Mouse (Mus musculus) MEL (cell line): ENCODE measurements around the gene Smarcb1. TPM values are rescaled to one million over a fixed set of nuclear protein-coding genes. Genes with fewer than 3 reads are reported as not detected.
"Not testable (repeated sequence)": the region's sequence is repeated elsewhere in the genome, so short reads cannot be mapped to it uniquely, and the experiment has no call there.

Experiments
- DNase-seq: peaks from one replicate; pipeline ENCODE4 v3.0.0; 2011; ENCODE audit warnings: low read depth, low spot score
- H3K27ac ChIP-seq: 2 replicates; pipeline ENCODE4 v1.5.1; 2012; ENCODE audit warnings: low read depth, mild to moderate bottlenecking, control low read depth, low read length, moderate library complexity; ENCODE audit not compliant: control insufficient read depth
- H3K27me3 ChIP-seq, 2 experiments: fragments of 150-350 bp in 1 of 2; sonication (generic) in 1 of 2; 2 replicates each; pipeline ENCODE4 v1.6.1; 2012; ENCODE audit warnings: low read length in 2 of 2, mild to moderate bottlenecking in 2 of 2, improper control_type of control experiment in 1 of 2, moderate library complexity in 1 of 2; ENCODE audit not compliant: insufficient read depth in 2 of 2, control insufficient read depth in 1 of 2
- H3K36me3 ChIP-seq, 2 experiments: 2 replicates each; pipeline ENCODE4 v1.6.1; 2012 to 2014; ENCODE audit warnings: low read length in 2 of 2, improper control_type of control experiment in 1 of 2, inconsistent platforms in 1 of 2, mild to moderate bottlenecking in 1 of 2; ENCODE audit not compliant: insufficient read depth in 2 of 2, control insufficient read depth in 1 of 2
- H3K4me1 ChIP-seq, 2 experiments: fragments of 150-350 bp in 1 of 2; sonication (generic) in 1 of 2; 2 replicates each; pipeline ENCODE4 v1.6.1; 2012; ENCODE audit warnings: low read length in 2 of 2, improper control_type of control experiment in 1 of 2, mild to moderate bottlenecking in 1 of 2; ENCODE audit not compliant: insufficient read depth in 2 of 2, control insufficient read depth in 1 of 2
- H3K4me3 ChIP-seq, 2 experiments: fragments of 150-350 bp in 1 of 2; sonication (generic) in 1 of 2; 2 replicates each; pipeline ENCODE4 v1.5.1; 2012; ENCODE audit warnings: low read depth in 2 of 2, low read length in 2 of 2, mild to moderate bottlenecking in 2 of 2, moderate library complexity in 2 of 2, control low read depth in 1 of 2, improper control_type of control experiment in 1 of 2; ENCODE audit not compliant: control insufficient read depth in 1 of 2, insufficient read depth in 1 of 2
- H3K79me2 ChIP-seq: 2 replicates; pipeline ENCODE4 v1.6.1; 2012; ENCODE audit warnings: mild to moderate bottlenecking, low read length, moderate library complexity; ENCODE audit not compliant: control insufficient read depth, poor library complexity, insufficient read depth
- H3K9ac ChIP-seq: 2 replicates; pipeline ENCODE4 v1.6.1; 2012; ENCODE audit warnings: low read depth, mild to moderate bottlenecking, control low read depth, low read length, moderate library complexity; ENCODE audit not compliant: control insufficient read depth, poor library complexity, severe bottlenecking
- H3K9me3 ChIP-seq: fragments of 150-350 bp; sonication (generic); replicated peaks from 2 replicates; pipeline ENCODE4 v1.6.1; 2012; ENCODE audit warnings: mild to moderate bottlenecking, low read length, improper control_type of control experiment, moderate library complexity; ENCODE audit not compliant: insufficient read depth
- BHLHE40 ChIP-seq: IDR thresholded peaks from 2 replicates; pipeline ENCODE4 v1.6.1; 2012; ENCODE audit warnings: low read depth, mild to moderate bottlenecking, inconsistent platforms, low read length, improper control_type of control experiment, borderline replicate concordance
- CHD1 ChIP-seq: IDR thresholded peaks from 2 replicates; pipeline ENCODE4 v1.6.1; 2012; ENCODE audit warnings: low read depth, mild to moderate bottlenecking, inconsistent platforms, low read length, improper control_type of control experiment
- ELF1 ChIP-seq: IDR thresholded peaks from 2 replicates; pipeline ENCODE4 v1.6.1; 2014; ENCODE audit warnings: low read depth, mild to moderate bottlenecking, inconsistent platforms, low read length, improper control_type of control experiment, moderate library complexity
- EP300 ChIP-seq, 2 experiments: IDR thresholded peaks; 2 replicates each; pipeline ENCODE4 v1.6.1; 2011; ENCODE audit warnings: improper control_type of control experiment in 2 of 2, low read length in 2 of 2, low read depth in 1 of 2, mild to moderate bottlenecking in 1 of 2
- ETS1 ChIP-seq: IDR thresholded peaks from 2 replicates; pipeline ENCODE4 v1.6.1; 2012; ENCODE audit warnings: low read depth, mild to moderate bottlenecking, inconsistent platforms, low read length, improper control_type of control experiment, moderate library complexity
- GABPA ChIP-seq: IDR thresholded peaks from 2 replicates; pipeline ENCODE4 v1.6.1; 2012; ENCODE audit warnings: low read depth, mild to moderate bottlenecking, inconsistent platforms, low read length, improper control_type of control experiment, moderate library complexity
- HCFC1 ChIP-seq: IDR thresholded peaks from 2 replicates; pipeline ENCODE4 v1.6.1; 2012; ENCODE audit warnings: low read depth, mild to moderate bottlenecking, inconsistent platforms, low read length, improper control_type of control experiment, moderate library complexity
- JUND ChIP-seq: IDR thresholded peaks from 2 replicates; pipeline ENCODE4 v1.6.1; 2011; ENCODE audit warnings: low read depth, mild to moderate bottlenecking, improper control_type of control experiment, low read length
- MXI1 ChIP-seq: IDR thresholded peaks from 2 replicates; pipeline ENCODE4 v1.6.1; 2011; ENCODE audit warnings: mild to moderate bottlenecking, low read depth, low read length, improper control_type of control experiment
- MYB ChIP-seq: IDR thresholded peaks from 2 replicates; pipeline ENCODE4 v1.6.1; 2011; ENCODE audit warnings: mild to moderate bottlenecking, low read depth, low read length, improper control_type of control experiment
- NELFE ChIP-seq: IDR thresholded peaks from 2 replicates; pipeline ENCODE4 v1.6.1; 2011; ENCODE audit warnings: low read depth, low read length, improper control_type of control experiment
- POLR2A ChIP-seq, 2 experiments: IDR thresholded peaks; 2 replicates each; pipeline ENCODE4 v1.6.1; 2011 to 2012; ENCODE audit warnings: low read length in 2 of 2, mild to moderate bottlenecking in 2 of 2, control low read depth in 1 of 2, improper control_type of control experiment in 1 of 2, low read depth in 1 of 2, moderate library complexity in 1 of 2; ENCODE audit not compliant: control insufficient read depth in 1 of 2, insufficient read depth in 1 of 2, poor library complexity in 1 of 2
- POLR2AphosphoS2 ChIP-seq: IDR thresholded peaks from 2 replicates; pipeline ENCODE4 v1.6.1; 2011; ENCODE audit warnings: low read length, improper control_type of control experiment
- RCOR1 ChIP-seq: IDR thresholded peaks from 2 replicates; pipeline ENCODE4 v1.6.1; 2012; ENCODE audit warnings: low read depth, mild to moderate bottlenecking, inconsistent platforms, low read length, improper control_type of control experiment
- SIN3A ChIP-seq: IDR thresholded peaks from 2 replicates; pipeline ENCODE4 v1.6.1; 2012; ENCODE audit warnings: low read length, improper control_type of control experiment, inconsistent platforms
- TBP ChIP-seq: IDR thresholded peaks from 2 replicates; pipeline ENCODE4 v1.8.0; 2011; ENCODE audit warnings: low read depth, low read length, improper control_type of control experiment
- TCF12 ChIP-seq: IDR thresholded peaks from 2 replicates; pipeline ENCODE4 v1.6.1; 2014; ENCODE audit warnings: low read depth, mild to moderate bottlenecking, inconsistent platforms, low read length, improper control_type of control experiment, moderate library complexity
- UBTF ChIP-seq: IDR thresholded peaks from 2 replicates; pipeline ENCODE4 v1.6.1; 2012; ENCODE audit warnings: low read depth, mild to moderate bottlenecking, inconsistent platforms, low read length, improper control_type of control experiment, moderate library complexity, borderline replicate concordance; ENCODE audit not compliant: insufficient read depth
- USF1 ChIP-seq: IDR thresholded peaks from 2 replicates; pipeline ENCODE4 v1.6.1; 2014; ENCODE audit warnings: low read depth, mild to moderate bottlenecking, inconsistent platforms, low read length, improper control_type of control experiment, moderate library complexity
- ZC3H11A ChIP-seq: IDR thresholded peaks from 2 replicates; pipeline ENCODE4 v1.6.1; 2012; ENCODE audit warnings: low read depth, mild to moderate bottlenecking, inconsistent platforms, low read length, improper control_type of control experiment
- ZMIZ1 ChIP-seq: IDR thresholded peaks from 2 replicates; pipeline ENCODE4 v1.6.1; 2012; ENCODE audit warnings: low read depth, mild to moderate bottlenecking, inconsistent platforms, low read length, improper control_type of control experiment, moderate library complexity
- ZNF384 ChIP-seq: IDR thresholded peaks from 2 replicates; pipeline ENCODE4 v1.6.1; 2012; ENCODE audit warnings: low read depth, mild to moderate bottlenecking, inconsistent platforms, low read length, improper control_type of control experiment
- polyA plus RNA-seq, 2 experiments: library from polyadenylated mRNA; stranded (reverse) in 1 of 2; unstranded in 1 of 2; fragments of >175 nt in 1 of 2; fragments of >200 nt in 1 of 2; gene quantifications; 2 replicates each; pipeline versions ENCODE4 v1.2.1 to v1.2.4; 2012; ENCODE audit warnings: low replicate concordance in 2 of 2, low read depth in 1 of 2; ENCODE audit not compliant: insufficient read length in 2 of 2, insufficient read depth in 1 of 2, missing spikeins in 1 of 2
- total RNA-seq: library from RNA; depleted of rRNA; stranded (reverse); fragments of 300-350 nt; gene quantifications from 2 replicates; pipeline ENCODE4 v1.2.3, GENCODE M21; 2012

Gene Smarcb1
- total and polyA plus RNA-seq, 3 experiments, result 91.8 to 2,689 (median 117) TPM

- no peak overlapping the region for H3K27ac ChIP-seq
- no peaks in the 10 kb centered on the region for H3K9me3 ChIP-seq
- H3K79me2 ChIP-seq, result peaks cover 16% of the 10 kb centered on the region
- DNase-seq, result no peak
- H3K4me3 ChIP-seq, result no peak overlapping the region
- no peak for TF ChIP-seq ZNF384
- no peak for TF ChIP-seq EP300 (IDR thresholded peaks at IDR 0.05; ENCODE audit: low read depth in 1 of 2, low read length in 2 of 2)
- TF ChIP-seq MYB, result no peak
- no peak for TF ChIP-seq UBTF
- no peak for TF ChIP-seq ELF1
- TF ChIP-seq ZC3H11A, result no peak
- no peak for TF ChIP-seq RCOR1
- no peak overlapping the region for H3K9ac ChIP-seq
- H3K4me1 ChIP-seq, result peaks cover 7 to 14% of the 10 kb centered on the region in 2 experiments; a peak in 3 of 4 replicates
- H3K27me3 ChIP-seq, result peaks cover 0 to under 1% of the 10 kb centered on the region in 2 experiments; a peak in 1 of 4 replicates
- peaks cover 0 to 18% of the 10 kb centered on the region in 2 experiments; a peak in 2 of 4 replicates for H3K36me3 ChIP-seq
These were observed 59.8 kb downstream of the Smarcb1 start for GRCm38 (mm10) chr10:75861587-75861986.

- no peaks in the 10 kb centered on the region for H3K27me3 ChIP-seq
- H3K79me2 ChIP-seq, result peaks cover 16% of the 10 kb centered on the region
- H3K9me3 ChIP-seq, result no peaks in the 10 kb centered on the region
- peak overlapping the region; percentile 31 for H3K9ac ChIP-seq
- TF ChIP-seq BHLHE40 (0 out of 2 replicates have a peak, but pooled peaks have one; percentile 4), GABPA (no peak), USF1 (peak; percentile 62), JUND (no peak), ZC3H11A (no peak)
- DNase-seq, result peak; percentile 74
- peak overlapping the region; percentile 15; the same call in 1 of the 2 replicates for H3K27ac ChIP-seq
- peaks cover 0 to 18% of the 10 kb centered on the region in 2 experiments; a peak in 2 of 4 replicates for H3K36me3 ChIP-seq
- peaks cover 7 to 14% of the 10 kb centered on the region in 2 experiments; a peak in 3 of 4 replicates for H3K4me1 ChIP-seq
- peak overlapping the region; percentile 12 to 65 for H3K4me3 ChIP-seq
These were observed 60.7 kb downstream of the Smarcb1 start for GRCm38 (mm10) chr10:75860746-75861145.

DNA sequence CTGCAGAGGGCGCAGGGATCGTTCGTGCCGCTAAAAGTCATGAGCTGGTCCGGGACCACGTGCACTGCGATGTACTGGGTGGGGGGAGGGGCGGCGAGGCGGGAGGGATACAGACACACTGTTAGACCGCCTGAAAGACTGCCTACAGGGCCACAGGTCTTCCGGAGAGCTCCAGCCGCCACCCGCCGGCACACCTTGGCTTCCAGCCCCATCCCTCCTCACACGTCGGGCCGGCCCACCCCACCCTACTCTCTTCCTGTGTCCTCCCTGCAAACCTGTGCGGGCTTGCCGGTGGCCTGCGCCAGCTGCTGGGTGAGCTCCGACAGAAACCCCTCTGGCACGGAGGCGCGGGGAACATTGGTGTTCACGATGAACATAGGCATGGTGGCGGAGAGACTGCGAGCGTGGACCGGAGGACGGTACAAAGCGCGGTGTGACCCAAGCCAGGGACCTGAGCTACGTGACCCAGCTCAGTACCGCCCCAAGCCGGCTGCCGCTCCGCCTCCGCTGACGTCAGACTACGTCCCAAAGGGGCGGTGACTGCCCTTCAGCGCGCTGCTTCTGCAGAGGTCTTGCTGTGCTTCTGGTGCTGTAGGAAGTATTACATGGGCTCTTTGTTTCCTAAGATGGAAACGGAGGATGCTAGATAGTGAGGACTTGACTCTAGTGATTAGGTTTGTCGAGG, 61.5 kb downstream of the Smarcb1 start, which contains the start of gene Mif:
Mif (minus strand) TSS at position 455 of the 685 bp plus-strand sequence.
- not testable (repeated sequence) for H3K9me3 ChIP-seq
- H3K27ac ChIP-seq, result peak within 1 kb of the TSS; percentile 43
- 0 out of 2 replicates have a peak, but pooled peaks have one; percentile 7 for TF ChIP-seq ETS1
- peak; percentile 73 for TF ChIP-seq SIN3A
- TF ChIP-seq TBP, result peak; percentile 74
- TF ChIP-seq ZMIZ1, result peak; percentile 88
- TF ChIP-seq CHD1, result peak; percentile 63; the same call in 1 of the 2 replicates
- peak in 1 of 2 experiments; percentile 93; a peak in 2 of 4 replicates for TF ChIP-seq POLR2A (IDR thresholded peaks at IDR 0.05; ENCODE audit: control insufficient read depth in 1 of 2, insufficient read depth in 1 of 2, low read depth in 1 of 2, low read length in 2 of 2, poor library complexity in 1 of 2)
- peak; percentile 81 for TF ChIP-seq POLR2AphosphoS2
- TF ChIP-seq NELFE, result peak; percentile 85
- TF ChIP-seq HCFC1, result peak; percentile 59
- peak; percentile 51; the same call in 1 of the 2 replicates for TF ChIP-seq TCF12
- TF ChIP-seq MXI1, result peak; percentile 89; the same call in 1 of the 2 replicates
- 0 out of 2 replicates have a peak, but pooled peaks have one; percentile 10 for TF ChIP-seq USF1
- TF ChIP-seq, all 39 proteins: peak for 12; not testable (repeated sequence) for 27
- H3K79me2 ChIP-seq, result peaks cover 16% of the 10 kb centered on the region
- peak; percentile 96 for DNase-seq
- H3K4me3 ChIP-seq, result peak within 1 kb of the TSS; percentile 62 to 80
- peaks cover 0 to 18% of the 10 kb centered on the region in 2 experiments; a peak in 2 of 4 replicates for H3K36me3 ChIP-seq
- H3K27me3 ChIP-seq, result not testable (repeated sequence)
- H3K9ac ChIP-seq, result peak within 1 kb of the TSS; percentile 73
- peaks cover 7 to 14% of the 10 kb centered on the region in 2 experiments; a peak in 3 of 4 replicates for H3K4me1 ChIP-seq
